Mouse (Mus musculus): ENCODE results near the gene Gm9195.

Gm9195 gene

GRCm38 (mm10) chr14:72447141-72448091 lies 44.2 kb downstream of the Gm9195 start:
- no peak for DNase-seq (ENCODE audit: low read depth in 2 of 2, low spot score in 2 of 2)

- no peak for DNase-seq (ENCODE audit: low read depth in 2 of 2, low spot score in 2 of 2)
These were observed 48.7 kb downstream of the Gm9195 start for GRCm38 (mm10) chr14:72442936-72443335.

GRCm38 (mm10) chr14:72440929-72441328 lies 50.7 kb downstream of the Gm9195 start:
- no peak for DNase-seq (ENCODE audit: low read depth in 2 of 2, low spot score in 2 of 2)

- no peak for DNase-seq (ENCODE audit: low read depth in 2 of 2, low spot score in 2 of 2)
These were observed 51.2 kb downstream of the Gm9195 start for GRCm38 (mm10) chr14:72440436-72440835.

GRCm38 (mm10) chr14:72438976-72439375 lies 52.7 kb downstream of the Gm9195 start:
- no peak for DNase-seq (ENCODE audit: low read depth in 2 of 2, low spot score in 2 of 2)

- DNase-seq (ENCODE audit: low read depth in 2 of 2, low spot score in 2 of 2) = no peak
These were observed 101.9 kb downstream of the Gm9195 start for GRCm38 (mm10) chr14:72389696-72390095.

GRCm38 (mm10) chr14:72389288-72389687 lies 102.3 kb downstream of the Gm9195 start:
- no peak for DNase-seq (ENCODE audit: low read depth in 2 of 2, low spot score in 2 of 2)

- DNase-seq (ENCODE audit: low read depth in 2 of 2, low spot score in 2 of 2) = no peak
These were observed 114.4 kb downstream of the Gm9195 start for GRCm38 (mm10) chr14:72377224-72377623.
